Mouse (Mus musculus) ZHBTc4 (cell line): Measurements from ENCODE around the gene Ldlrad3.

Experiments
- DNase-seq: peaks from one replicate; pipeline ENCODE4 v3.0.0-alpha.2; 2011; ENCODE audit warnings: low read depth, low spot score

Ldlrad3 gene

GRCm38 (mm10) chr2:102145036-102145435 is 41.1 kb downstream of the Ldlrad3 start:
- no peak for DNase-seq

DNA sequence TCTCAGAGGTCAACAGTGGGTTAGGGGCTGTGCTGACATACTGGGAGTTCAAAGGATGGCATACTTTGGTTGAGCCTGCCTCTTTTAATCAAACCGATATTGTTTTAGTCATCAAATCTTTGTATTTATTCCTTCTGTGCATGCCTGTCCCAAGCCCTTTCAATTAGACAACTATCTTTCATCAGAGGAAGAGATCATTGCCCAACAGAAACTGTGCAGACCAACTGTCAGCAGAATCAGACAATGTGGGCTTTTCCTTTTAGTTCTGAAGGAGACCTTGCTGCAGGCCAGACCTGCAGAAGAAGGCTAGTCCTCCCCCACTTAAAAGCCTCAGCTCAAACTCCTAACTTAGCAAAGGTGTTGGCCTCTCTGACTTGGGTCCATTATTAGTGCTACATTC is 41.9 kb downstream of the Ldlrad3 start:
- DNase-seq = no peak

DNA sequence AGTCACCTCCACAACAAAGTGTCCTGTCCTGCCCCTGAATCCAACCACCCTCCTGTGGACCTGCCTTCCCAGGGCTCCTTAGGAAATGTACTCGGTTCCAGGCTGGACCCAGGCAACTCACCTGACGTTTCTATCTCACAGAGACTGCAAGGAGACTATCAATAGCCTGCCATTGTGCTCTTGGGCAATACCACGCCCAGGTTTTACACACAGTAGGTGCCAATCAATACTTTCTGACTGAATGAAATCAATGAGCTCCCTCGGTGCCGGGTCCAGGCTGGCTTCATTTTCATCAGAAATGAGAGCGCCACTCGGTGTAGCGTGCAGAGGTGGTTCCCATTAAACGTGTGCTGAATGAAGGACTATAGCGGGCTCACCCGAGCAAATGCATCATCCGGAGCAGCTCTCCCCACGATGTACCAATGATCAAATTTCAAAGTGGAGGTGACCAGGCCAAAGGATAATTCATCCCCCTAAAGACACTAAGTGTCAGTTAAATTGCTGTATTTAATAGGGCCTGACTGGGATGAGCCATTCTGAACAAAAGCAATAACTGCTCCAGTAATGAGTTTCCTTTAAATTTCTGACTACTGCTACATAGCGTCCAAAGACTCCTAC is 43.4 kb downstream of the Ldlrad3 start:
- no peak for DNase-seq

GRCm38 (mm10) chr2:102142197-102142623 is 44.0 kb downstream of the Ldlrad3 start:
- no peak for DNase-seq

DNA sequence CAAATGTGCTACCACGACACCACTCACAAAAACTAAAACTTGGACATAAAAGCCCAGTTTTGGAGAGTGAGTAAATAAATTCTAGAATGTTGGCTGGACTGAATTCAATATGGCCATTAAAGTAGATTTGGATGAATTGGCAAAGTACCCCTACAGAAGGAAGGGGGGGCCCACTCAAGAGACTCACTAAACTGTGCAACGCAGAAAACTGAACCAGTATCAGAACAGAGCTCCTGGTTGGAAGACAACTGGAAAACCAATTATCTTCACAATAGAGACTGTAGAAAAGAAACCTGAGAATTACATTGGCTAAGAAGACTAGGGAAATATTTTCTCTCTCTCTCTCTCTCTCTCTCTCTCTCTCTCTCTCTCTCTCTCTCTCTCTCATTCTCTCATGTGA is 45.0 kb downstream of the Ldlrad3 start:
- no peak for DNase-seq

DNA sequence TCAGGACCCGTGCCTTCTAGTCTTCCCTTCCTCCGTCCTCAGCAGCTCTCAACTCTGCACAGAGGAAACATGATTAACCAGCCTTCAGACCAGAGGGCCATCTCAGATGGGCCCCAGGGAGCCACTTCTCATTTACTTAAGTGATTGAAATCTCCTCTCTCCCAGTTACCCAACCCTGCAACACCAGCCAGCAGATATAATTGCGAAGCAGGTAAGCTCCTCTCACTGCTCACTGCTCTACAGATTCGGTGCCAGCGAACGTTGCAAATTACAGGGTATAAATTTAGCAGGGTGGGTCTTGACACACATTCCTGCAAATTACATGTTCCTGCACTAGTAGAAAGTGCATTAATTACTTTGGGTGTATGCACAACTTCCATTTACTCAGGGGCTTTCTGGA is 48.3 kb downstream of the Ldlrad3 start:
- no peak for DNase-seq

DNA sequence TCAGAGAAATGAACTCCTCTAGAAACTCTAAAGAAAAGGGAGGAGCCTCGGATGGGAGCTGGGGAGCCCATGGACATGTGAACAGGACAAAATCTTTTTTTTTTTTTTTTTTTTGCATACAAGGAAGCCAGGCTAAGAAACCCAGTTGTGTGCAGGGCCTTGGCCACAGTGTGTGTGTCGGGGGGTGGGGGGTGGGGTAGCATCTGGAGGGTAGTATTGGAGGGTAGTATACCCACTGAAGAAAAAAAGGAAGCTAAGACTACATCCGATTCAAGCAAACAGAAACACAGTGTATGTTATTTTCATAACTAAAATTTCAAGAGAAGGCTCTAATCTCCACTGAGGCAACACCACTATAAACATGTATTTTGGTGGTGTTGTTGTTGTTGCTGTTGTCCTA is 50.0 kb downstream of the Ldlrad3 start:
- DNase-seq = no peak

GRCm38 (mm10) chr2:102134510-102135262 is 51.5 kb downstream of the Ldlrad3 start:
- DNase-seq = no peak

- DNase-seq = no peak
Measured at GRCm38 (mm10) chr2:102132945-102133558, 53.1 kb downstream of the Ldlrad3 start.

DNA sequence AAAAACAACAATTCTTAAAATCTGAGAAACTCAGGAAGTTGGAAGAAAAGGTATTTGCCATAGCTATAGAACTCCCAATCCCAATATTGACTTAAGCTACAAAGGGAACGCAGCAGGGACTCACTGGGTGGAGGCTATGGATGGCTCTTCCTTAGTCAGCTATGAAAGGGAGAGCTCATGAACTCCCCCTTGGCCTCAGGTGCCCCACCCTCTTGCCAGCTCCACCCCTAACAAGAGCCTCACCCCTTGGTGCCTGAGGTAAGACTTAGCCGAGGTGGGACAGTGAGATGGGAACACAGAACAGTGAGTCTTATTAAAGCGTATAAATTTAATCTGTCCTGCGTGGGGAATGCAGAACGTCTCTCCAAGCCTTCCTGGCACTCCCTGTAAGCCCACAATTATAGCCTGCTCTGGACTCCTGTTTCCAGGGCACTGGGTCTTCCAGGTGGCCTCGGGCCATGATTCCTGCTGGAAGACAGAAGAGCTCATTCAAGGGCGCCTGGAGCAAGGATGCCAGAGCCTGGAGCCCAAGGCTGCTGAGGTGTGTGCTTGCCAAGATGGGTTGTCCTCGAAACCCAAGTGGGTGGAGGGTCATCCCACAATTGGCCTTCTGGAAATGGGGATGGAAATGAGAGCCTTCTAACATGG is 55.9 kb downstream of the Ldlrad3 start:
- peak; percentile 65 for DNase-seq

- DNase-seq = no peak
Measured at GRCm38 (mm10) chr2:102129235-102129634, 57.0 kb downstream of the Ldlrad3 start.

GRCm38 (mm10) chr2:102128500-102129030 is 57.6 kb downstream of the Ldlrad3 start:
- no peak for DNase-seq

- peak; percentile 84 for DNase-seq
Measured at GRCm38 (mm10) chr2:102127791-102128387, 58.3 kb downstream of the Ldlrad3 start.

DNA sequence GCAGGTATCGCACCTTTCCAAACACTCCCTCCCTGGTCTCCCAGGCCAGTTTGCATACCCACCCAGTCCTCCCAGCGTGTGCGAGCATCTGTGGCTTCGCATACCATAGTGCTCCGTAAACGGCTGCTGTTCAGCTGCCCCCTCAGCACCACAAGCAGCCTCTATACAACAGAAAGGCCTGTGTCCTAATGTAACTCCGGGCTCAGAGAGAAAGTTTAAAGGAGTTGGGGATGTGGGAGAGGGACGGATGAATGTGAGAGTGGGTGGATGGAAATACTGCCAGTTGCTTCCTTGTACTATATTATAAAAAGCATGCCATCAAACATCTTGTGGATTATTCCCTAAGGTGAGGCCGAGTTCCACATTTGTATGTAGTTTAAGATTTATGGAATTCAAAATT is 59.0 kb downstream of the Ldlrad3 start:
- no peak for DNase-seq

- no peak for DNase-seq
Measured at GRCm38 (mm10) chr2:102126076-102126475, 60.1 kb downstream of the Ldlrad3 start.

DNA sequence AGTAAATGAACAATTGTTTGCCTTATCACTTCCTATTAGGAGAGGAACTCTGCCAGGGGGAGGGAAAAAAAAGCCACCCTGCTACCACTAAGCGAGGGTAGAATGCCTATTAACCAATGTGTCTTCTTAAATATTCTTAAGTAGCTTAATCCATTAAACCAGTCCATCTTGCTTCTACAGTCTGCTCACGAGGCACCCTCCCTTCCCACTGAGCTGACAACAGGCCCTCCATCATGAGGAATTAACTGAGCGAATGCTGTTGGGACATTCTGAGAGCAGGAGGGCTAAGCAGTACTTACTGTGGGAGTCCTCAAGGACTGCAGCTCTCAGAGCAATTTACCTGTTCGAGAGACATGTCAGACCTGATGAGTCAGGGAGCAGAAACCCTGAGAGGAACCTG is 61.1 kb downstream of the Ldlrad3 start:
- DNase-seq = no peak

GRCm38 (mm10) chr2:102122146-102122515 is 64.1 kb downstream of the Ldlrad3 start:
- DNase-seq = peak; percentile 81

GRCm38 (mm10) chr2:102121440-102122145 is 64.6 kb downstream of the Ldlrad3 start:
- DNase-seq = peak; percentile 94

- no peak for DNase-seq
Measured at GRCm38 (mm10) chr2:102119751-102120505, 66.3 kb downstream of the Ldlrad3 start.

DNA sequence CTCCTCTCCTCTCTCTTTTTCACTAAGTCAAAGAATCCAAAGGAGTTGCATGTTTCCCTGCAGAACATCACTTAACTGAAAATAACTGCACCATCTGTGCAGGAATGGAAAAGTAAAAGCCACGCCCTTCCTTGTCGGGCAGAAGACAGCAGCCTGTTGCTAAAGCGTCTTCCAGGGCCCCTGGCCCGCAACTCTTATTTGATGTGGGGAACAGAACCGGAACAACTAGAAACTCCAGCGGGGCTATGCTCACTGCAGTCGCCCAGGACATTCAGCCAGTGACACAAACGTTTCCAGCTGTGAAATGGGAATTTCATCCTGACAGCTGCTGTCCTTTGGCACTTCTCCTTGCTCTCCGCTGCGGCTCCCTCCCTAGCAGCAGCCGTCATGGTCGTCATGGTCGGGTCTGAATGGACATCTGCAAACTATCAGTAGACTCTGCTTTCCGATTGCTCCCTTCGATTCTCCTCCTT is 67.2 kb downstream of the Ldlrad3 start:
- no peak for DNase-seq
